Mouse (Mus musculus): Measurements from ENCODE around the gene Tpcn1. TPM values are rescaled to one million over a fixed set of nuclear protein-coding genes. Genes with fewer than 3 reads are reported as not detected.
A peak's percentile ranks its signal among the peaks of the same experiment; 100 is the strongest.

Gene Tpcn1
- 12.6 and 15.6 TPM in 2 replicates for polyA plus RNA-seq (2015; fragmentation: Nextera tagmentation; extraction: Ambion mirVana)

DNA sequence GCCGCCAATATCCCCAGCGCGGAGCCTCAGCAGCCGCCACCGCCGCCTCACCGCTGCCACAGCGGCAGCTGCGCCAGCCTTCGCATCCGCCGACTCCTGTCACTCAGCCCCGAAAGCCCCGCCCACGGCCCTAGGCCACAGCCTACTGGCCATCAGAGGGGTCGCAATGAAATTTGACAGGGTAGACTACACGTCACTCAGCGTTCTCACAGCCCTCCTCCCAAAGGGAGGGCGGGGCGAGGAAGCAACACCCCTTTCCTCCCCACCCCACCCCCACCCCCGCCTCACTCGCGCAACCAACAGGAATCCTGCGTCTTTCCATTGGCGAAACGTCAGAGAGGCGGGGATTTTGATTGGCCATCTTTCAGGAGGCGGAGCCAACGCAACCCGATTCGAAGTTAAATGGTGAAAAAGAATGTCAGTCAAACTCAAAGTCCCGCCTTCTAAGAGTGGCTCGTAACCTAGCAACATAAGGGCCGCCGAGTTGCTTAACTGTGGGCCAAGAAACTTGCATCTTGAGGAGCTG, at the start of gene Tpcn1, which contains the start of gene Iqcd:
Tpcn1 (minus strand) TSS at position 105 of the 526 bp plus-strand sequence.
Iqcd (plus strand) TSS at position 448 of the 526 bp plus-strand sequence.
- Histone ChIP-seq H3K9me3 (no peaks in the 10 kb centered on the region), H3K27me3 (peaks cover 17% of the 10 kb centered on the region), H3K4me3 (replicated peaks) (peak within 1 kb of the TSS; percentile 76), H3K4me2 (replicated peaks) (peak within 1 kb of the TSS; percentile 95), H3K36me3 (peaks cover 11% of the 10 kb centered on the region), H3K4me1 (replicated peaks) (peaks cover 33% of the 10 kb centered on the region), H3K9ac (replicated peaks) (peak within 1 kb of the TSS; percentile 89), H3K27ac (peak within 1 kb of the TSS; percentile 67; the same call in 1 of the 2 replicates)
- ATAC-seq = peak; percentile 98
- under 1% methylated on average over 35 of the region's 35 CpGs for WGBS

DNA sequence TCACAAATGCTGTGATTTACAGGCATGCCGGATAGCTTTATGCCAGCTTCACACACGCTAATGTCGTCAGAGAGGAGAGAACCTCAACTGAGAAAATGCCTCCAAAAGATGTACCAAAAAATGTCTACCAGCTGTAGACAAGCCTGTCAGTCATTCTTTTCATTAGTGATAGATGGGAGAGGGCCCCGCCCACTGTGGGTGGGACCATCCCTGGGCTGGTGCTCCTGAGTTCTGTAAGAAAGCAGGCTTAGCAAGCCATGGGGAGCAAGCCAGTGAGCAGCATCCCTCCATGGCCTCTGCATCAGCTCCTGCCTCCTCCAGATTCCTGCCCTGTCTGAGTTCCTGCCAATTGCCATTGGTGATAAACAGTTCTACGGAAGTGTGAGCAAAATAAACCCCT, 47.2 kb upstream of the Tpcn1 start:
- H3K4me3 ChIP-seq (replicated peaks) = no peak overlapping the region
- H3K9ac ChIP-seq (replicated peaks) = no peak overlapping the region
- no peaks in the 10 kb centered on the region for H3K9me3 ChIP-seq
- no peak overlapping the region for H3K4me2 ChIP-seq (replicated peaks)
- no peak overlapping the region for H3K27ac ChIP-seq
- peaks cover 6% of the 10 kb centered on the region for H3K4me1 ChIP-seq (replicated peaks)
- H3K27me3 ChIP-seq = peaks cover 5% of the 10 kb centered on the region; the same call in 1 of the 2 replicates
- H3K36me3 ChIP-seq = no peaks in the 10 kb centered on the region
- no peak for ATAC-seq
- WGBS = 92% methylated on average over 5 of the region's 5 CpGs

DNA sequence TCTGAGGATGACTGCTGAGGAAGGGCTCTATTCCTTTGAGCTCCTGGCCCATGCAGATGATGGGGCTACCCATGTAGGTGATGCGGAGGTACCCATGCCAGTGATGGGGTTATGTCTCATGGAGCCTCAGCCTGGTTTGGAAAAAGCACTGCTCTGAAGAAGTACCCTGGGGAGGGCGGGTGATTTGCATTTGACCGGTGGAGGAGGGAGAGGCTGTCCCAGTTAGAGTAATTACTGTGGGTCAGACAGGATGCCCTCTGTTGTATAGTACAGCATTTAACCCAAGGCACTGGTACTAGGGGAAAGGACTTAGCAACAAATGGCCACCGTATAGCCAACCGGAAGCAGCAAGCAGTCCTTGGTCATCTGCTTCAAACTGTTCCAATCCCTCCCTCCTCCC, 46.4 kb upstream of the Tpcn1 start:
- Histone ChIP-seq H3K36me3 (no peaks in the 10 kb centered on the region), H3K4me3 (replicated peaks) (no peak overlapping the region), H3K9me3 (no peaks in the 10 kb centered on the region), H3K9ac (replicated peaks) (no peak overlapping the region), H3K27ac (no peak overlapping the region), H3K4me1 (replicated peaks) (peaks cover 6% of the 10 kb centered on the region), H3K4me2 (replicated peaks) (no peak overlapping the region), H3K27me3 (peaks cover 12% of the 10 kb centered on the region)
- no peak for ATAC-seq
- 49% methylated on average over 5 of the region's 5 CpGs for WGBS

DNA sequence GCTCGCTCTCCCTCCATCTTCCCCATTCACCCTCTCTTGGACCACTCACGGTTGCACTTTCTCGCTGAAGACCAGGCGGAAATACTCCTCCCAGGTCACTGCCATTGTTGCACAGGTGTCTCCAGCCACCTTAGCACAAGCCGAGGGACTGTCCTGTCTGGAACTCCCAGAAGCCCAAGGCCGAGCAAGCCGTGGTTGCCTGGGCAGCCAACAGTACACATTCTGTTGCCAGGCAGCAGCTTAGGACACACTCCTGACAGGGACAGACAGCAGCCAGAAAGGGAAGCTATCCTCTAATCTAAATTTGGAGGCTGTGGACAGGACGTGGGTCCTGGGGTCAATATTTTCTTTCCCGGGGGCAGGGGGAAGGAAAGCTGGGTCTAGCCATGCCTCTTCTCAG, 45.7 kb upstream of the Tpcn1 start, which contains the start of gene Cfap73:
Cfap73 (minus strand) TSS at position 105 of the 400 bp plus-strand sequence.
- Histone ChIP-seq H3K4me2 (replicated peaks) (no peak within 1 kb of the TSS), H3K36me3 (0 out of 2 replicates have a peak, but pooled peaks cover under 1% of the 10 kb centered on the region), H3K9ac (replicated peaks) (no peak within 1 kb of the TSS), H3K9me3 (no peaks in the 10 kb centered on the region), H3K27me3 (peaks cover 13% of the 10 kb centered on the region), H3K4me1 (replicated peaks) (peaks cover 6% of the 10 kb centered on the region), H3K4me3 (replicated peaks) (no peak within 1 kb of the TSS), H3K27ac (no peak within 1 kb of the TSS)
- no peak for ATAC-seq
- 52% methylated on average over 9 of the region's 9 CpGs for WGBS

DNA sequence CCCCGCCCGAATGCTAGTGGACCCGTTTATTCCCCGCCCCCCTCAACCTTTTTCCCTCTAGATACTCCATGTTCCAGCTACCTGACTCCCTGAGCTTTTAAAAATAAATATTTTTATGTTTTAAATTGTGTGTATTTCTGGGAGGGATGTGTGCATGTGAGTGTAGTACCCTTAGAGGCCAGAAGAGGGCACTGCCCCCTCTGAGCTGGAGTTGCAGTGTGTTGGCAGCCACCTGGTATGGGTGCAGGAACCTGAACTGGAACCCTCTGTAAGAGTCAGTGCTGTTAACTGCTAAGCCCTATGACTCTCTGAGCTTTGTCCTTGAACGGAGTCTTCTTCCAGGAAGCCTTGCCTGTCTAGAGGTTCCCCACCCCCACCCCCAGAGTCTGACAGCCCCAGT, 43.4 kb upstream of the Tpcn1 start:
- H3K4me1 ChIP-seq (replicated peaks) = peaks cover 18% of the 10 kb centered on the region
- peaks cover 17% of the 10 kb centered on the region for H3K36me3 ChIP-seq
- H3K9me3 ChIP-seq = no peaks in the 10 kb centered on the region
- H3K27me3 ChIP-seq = peaks cover 13% of the 10 kb centered on the region
- no peak overlapping the region for H3K4me3 ChIP-seq (replicated peaks)
- ATAC-seq = no peak
- no peak overlapping the region for H3K9ac ChIP-seq (replicated peaks)
- 90% methylated on average over 5 of the region's 5 CpGs for WGBS
- no peak overlapping the region for H3K27ac ChIP-seq
- H3K4me2 ChIP-seq (replicated peaks) = no peak overlapping the region

DNA sequence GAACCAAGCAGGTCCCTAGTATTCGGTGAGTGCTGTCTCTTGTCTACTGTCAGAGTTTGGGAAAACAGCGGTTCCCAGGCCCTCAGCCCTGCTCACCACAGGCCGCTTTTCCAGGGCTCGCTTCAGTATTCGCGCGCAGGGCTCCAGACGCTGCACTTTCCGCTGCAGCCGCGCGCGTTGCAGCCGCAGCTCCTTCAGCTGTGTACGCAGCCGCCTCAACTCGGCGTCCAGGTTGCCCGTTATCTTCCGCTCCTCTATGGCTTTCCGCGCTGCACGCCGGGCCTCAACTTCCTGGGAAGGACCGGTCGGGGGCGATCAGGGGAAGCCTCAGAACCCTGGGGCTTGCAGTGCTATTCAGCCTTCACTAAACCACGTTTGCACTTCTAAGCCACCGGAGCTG, 42.7 kb upstream of the Tpcn1 start:
- Histone ChIP-seq H3K4me3 (replicated peaks) (peak overlapping the region; percentile 11; the same call in 1 of the 2 replicates), H3K36me3 (peaks cover 25% of the 10 kb centered on the region), H3K27me3 (peaks cover 13% of the 10 kb centered on the region), H3K9me3 (no peaks in the 10 kb centered on the region), H3K9ac (replicated peaks) (no peak overlapping the region; the same call in 1 of the 2 replicates), H3K27ac (no peak overlapping the region), H3K4me1 (replicated peaks) (peaks cover 18% of the 10 kb centered on the region), H3K4me2 (replicated peaks) (peak overlapping the region; percentile 44)
- 8% methylated on average over 29 of the region's 29 CpGs for WGBS
- ATAC-seq = no peak

DNA sequence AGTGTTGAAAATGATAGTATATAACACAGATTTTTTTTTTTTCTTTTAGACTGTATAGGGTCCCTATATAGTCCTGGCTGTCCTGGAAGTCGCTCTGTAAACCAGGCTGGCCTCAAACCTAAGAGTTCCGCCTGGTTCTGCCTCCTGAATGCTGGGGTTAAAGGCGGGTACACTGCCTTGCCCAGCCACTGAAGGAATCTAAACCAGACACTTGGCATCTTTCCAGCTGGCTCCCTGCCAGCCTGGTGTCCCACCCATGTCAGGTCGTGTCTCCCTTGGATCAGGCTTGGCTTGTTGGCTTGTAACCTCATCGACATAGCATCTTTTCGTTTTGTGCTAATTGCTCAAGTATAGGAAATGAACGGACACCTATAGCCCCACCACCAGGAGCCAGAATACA, 40.2 kb upstream of the Tpcn1 start:
- Histone ChIP-seq H3K9ac (replicated peaks) (no peak overlapping the region), H3K27me3 (peaks cover 13% of the 10 kb centered on the region), H3K4me3 (replicated peaks) (no peak overlapping the region), H3K9me3 (no peaks in the 10 kb centered on the region), H3K4me2 (replicated peaks) (no peak overlapping the region), H3K36me3 (peaks cover 50% of the 10 kb centered on the region), H3K27ac (no peak overlapping the region), H3K4me1 (replicated peaks) (peaks cover 18% of the 10 kb centered on the region; the same call in 1 of the 2 replicates)
- no peak for ATAC-seq
- 64% methylated on average over 7 of the region's 7 CpGs for WGBS

DNA sequence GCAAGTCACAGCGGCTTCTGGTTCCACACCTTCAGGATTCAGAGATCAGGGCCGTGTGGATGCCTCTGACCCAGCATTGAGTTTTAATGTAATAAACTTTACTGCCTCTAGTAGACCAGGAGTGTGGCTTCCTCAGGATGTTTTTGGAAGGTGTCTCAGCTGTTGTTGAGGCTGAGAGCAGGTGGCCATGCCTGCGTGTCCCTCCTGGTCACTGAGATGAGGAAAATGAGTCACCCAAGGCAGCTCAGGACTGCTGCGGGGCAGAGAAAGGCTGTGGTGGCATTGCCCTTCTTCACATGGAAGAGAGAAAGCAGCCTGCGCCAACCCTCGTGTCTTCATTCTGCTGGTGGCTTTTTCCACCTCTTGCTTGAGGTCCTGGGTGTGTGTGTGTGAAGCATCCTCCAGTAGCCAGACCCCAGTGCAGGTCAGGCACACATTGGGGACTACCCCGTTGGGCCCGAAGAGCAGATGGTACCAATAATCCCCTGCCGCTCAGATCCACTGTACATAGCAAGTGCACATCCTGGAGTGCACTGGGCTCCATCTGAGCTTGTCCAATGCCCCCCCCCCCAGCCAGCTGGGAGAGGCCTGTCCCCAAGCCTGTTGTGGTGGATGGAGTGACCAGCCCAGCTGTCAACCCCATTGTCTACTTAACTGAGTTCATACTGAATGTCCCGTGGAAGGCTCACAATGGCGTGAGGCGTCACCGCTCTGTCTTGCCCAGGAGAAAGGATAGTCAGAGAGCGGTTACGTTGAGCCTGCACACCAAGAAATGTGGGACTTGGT, 39.2 kb upstream of the Tpcn1 start:
- H3K27me3 ChIP-seq = peaks cover 13% of the 10 kb centered on the region
- peaks cover 59% of the 10 kb centered on the region for H3K36me3 ChIP-seq
- no peaks in the 10 kb centered on the region for H3K9me3 ChIP-seq
- no peak overlapping the region for H3K4me2 ChIP-seq (replicated peaks)
- H3K27ac ChIP-seq = no peak overlapping the region
- H3K9ac ChIP-seq (replicated peaks) = no peak overlapping the region
- ATAC-seq = no peak
- H3K4me3 ChIP-seq (replicated peaks) = no peak overlapping the region
- H3K4me1 ChIP-seq (replicated peaks) = peaks cover 18% of the 10 kb centered on the region
- WGBS = 77% methylated on average over 15 of the region's 15 CpGs

DNA sequence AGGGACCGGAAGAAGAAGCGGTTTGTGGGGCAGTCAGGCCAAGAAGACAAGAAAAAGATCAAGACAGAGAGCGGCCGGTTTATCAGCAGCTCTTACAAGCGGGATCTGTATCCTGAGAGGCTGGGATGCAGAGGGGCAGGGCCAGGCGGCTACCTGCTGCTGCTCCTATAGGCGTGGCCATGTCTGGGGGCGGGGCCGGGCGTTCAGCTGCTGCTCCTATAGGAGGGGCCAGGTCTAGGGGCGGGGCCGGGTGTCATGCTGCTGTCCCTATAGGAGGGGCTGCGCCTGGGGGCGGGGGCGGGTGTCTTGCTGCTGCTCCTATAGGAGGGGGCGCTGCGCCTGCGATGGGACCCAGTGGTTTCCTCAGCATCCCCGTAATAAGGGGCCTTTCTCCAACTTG, 37.9 kb upstream of the Tpcn1 start:
- H3K27me3 ChIP-seq = peaks cover 11% of the 10 kb centered on the region

DNA sequence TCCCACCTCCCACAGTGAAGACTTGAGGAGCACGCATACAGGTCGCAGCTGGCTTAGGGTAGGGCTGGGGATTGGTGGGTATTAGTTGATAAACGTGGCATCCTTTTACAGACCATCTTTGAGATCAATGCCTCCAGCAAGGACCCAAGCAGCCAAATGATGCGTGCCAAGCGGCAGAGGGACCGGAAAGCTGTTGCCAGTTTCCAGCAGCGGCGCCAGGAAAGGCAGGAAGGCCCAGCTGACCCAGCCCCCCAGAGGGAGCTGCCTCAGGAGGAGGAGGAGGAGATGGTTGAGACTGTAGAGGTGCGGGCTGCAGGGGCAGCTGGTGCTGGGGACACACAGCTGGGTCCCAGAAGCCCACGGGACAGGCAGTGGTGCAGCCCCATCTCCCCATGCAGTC, 36.0 kb upstream of the Tpcn1 start:
- ATAC-seq = no peak
- Histone ChIP-seq H3K27me3 (no peaks in the 10 kb centered on the region), H3K4me2 (replicated peaks) (no peak overlapping the region), H3K9ac (replicated peaks) (no peak overlapping the region), H3K27ac (no peak overlapping the region), H3K4me3 (replicated peaks) (no peak overlapping the region), H3K36me3 (peaks cover 92% of the 10 kb centered on the region), H3K4me1 (replicated peaks) (peaks cover 17% of the 10 kb centered on the region), H3K9me3 (no peaks in the 10 kb centered on the region)
- 92% methylated on average over 10 of the region's 10 CpGs for WGBS

More for the DNA sequence above, 37.9 kb upstream of the Tpcn1 start:
- Histone ChIP-seq H3K4me3 (replicated peaks) (no peak overlapping the region), H3K27ac (no peak overlapping the region), H3K9me3 (no peaks in the 10 kb centered on the region), H3K9ac (replicated peaks) (no peak overlapping the region), H3K4me1 (replicated peaks) (peaks cover 23% of the 10 kb centered on the region), H3K36me3 (peaks cover 72% of the 10 kb centered on the region), H3K4me2 (replicated peaks) (no peak overlapping the region)
- 21% methylated on average over 19 of the region's 19 CpGs for WGBS
- no peak for ATAC-seq

DNA sequence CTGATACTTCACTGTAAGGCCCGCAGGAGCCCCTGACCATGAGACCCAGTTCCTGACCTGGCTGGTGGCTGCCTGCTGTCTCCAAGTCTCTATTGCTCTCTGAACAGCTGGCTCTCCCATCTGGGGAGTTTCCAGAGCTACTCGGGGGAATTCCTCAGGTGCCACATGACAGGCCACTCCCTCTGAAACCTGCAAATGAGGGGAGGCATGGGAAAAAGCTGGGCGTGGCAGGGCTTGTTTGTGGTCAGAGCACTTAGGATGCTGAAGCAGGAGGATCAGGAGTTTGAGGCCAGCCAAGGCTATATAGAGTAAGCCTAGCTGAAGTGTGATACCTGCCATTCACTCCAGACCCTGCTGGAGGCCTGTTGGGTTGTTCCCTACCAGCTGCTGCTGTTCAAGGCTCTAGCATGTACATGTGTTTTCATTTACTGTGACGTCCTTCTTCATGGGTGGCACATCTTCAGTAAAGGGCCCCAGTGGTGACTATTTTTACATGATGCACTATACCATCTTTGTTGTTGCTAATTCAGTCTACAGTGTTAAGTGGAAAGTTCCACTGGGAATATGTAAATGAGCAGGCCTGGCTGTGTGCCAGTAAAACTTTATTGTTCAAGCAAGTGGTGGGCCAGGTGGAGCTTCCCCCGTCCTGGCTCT, 33.9 kb upstream of the Tpcn1 start:
- 76% methylated on average over 5 of the region's 5 CpGs for WGBS
- H3K36me3 ChIP-seq = peaks cover 100% of the 10 kb centered on the region
- H3K9ac ChIP-seq (replicated peaks) = no peak overlapping the region
- no peak for ATAC-seq
- peaks cover 8% of the 10 kb centered on the region; the same call in 1 of the 2 replicates for H3K4me1 ChIP-seq (replicated peaks)
- no peak overlapping the region for H3K27ac ChIP-seq
- H3K9me3 ChIP-seq = no peaks in the 10 kb centered on the region
- no peak overlapping the region for H3K4me3 ChIP-seq (replicated peaks)
- H3K27me3 ChIP-seq = no peaks in the 10 kb centered on the region
- H3K4me2 ChIP-seq (replicated peaks) = no peak overlapping the region

DNA sequence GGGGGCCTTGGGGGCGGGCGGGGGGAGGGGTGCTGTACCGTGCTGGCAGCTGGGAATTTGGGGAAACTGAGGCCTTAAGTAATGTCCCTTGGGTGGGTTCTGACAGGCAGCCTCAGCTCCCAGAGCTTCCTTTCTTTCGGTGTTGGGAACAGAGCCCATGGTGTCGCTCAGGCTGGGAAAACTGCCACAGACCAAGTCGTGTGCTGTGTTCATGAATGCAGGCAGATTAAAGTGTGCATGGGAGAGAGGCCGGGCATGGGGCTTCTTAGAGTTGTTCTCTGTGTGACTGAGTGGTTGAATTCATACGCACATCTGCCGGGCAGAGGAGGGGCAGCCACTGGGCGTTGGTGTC, 33.3 kb upstream of the Tpcn1 start:
- Histone ChIP-seq H3K27ac (no peak overlapping the region), H3K9me3 (no peaks in the 10 kb centered on the region), H3K36me3 (peaks cover 100% of the 10 kb centered on the region), H3K4me1 (replicated peaks) (peaks cover 5% of the 10 kb centered on the region; the same call in 1 of the 2 replicates), H3K4me2 (replicated peaks) (no peak overlapping the region), H3K27me3 (no peaks in the 10 kb centered on the region), H3K4me3 (replicated peaks) (no peak overlapping the region), H3K9ac (replicated peaks) (no peak overlapping the region)
- no peak for ATAC-seq
- 88% methylated on average over 10 of the region's 10 CpGs for WGBS
